Mouse (Mus musculus) embryo, embryonic 9.5 days (tissue): ENCODE results near the gene Raver2.

ENCODE experiments used
- DNase-seq: peaks from one replicate; pipeline ENCODE4 v3.0.0-alpha.2; 2017; ENCODE audit errors: extremely low spot score

The Raver2 gene

DNA sequence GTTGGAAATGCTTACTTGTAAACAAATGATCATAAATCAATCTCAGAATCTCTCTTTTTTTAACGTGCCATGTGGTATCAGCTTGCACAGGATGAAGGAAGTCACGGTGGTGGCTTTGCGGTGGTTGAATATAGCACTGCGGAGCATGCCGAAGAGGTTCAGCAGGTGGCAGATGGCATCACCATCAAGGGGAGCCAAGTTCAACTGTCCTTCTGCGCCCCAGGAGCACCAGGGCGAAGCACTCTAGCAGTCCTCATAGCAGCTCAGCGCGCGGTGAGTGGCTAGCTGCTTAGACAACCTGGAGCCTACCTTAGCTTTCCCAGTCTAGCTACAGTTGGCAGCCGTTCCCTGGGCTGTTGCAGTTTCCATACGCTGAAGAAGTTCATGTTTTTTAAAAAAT is 38.3 kb downstream of the Raver2 start:
- no peak for DNase-seq

DNA sequence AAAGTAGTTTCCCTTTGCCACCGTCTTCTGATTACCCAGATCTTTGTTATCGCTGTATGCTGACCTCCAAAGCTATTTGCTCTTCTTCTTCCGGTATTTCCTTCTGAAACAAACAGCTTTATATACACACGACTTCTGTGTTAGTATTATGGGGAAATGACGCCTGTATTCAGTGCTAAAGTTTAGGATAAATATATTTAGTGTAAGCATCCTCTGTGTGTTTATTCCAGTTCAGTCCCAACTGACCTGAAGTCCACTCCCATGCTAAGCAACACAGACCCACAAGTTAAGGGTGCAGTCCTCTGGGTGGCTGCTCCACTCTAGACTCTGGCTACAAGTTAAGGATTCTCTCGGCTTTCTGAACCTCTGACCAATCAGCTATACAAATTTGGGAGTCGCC is 52.2 kb downstream of the Raver2 start:
- DNase-seq = no peak

DNA sequence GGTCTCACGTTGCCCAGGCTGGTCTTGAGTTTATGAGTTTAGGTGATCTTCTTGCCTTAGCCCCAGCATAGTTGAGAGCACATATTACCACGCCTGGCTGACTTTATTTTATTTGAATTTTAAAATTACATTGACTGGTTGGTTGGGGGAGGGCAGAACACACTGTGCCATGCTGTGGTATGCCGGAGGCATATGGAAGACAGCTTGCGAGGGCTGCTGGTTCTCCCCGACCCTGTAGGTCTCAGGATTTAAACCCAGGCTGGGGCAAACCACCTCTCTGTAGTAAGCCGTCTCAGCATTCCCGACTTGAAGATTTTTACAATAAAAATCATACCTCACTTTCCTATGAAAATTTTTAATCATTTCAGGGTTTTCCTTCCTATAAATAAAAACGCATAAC is 66.2 kb downstream of the Raver2 start:
- no peak for DNase-seq

DNA sequence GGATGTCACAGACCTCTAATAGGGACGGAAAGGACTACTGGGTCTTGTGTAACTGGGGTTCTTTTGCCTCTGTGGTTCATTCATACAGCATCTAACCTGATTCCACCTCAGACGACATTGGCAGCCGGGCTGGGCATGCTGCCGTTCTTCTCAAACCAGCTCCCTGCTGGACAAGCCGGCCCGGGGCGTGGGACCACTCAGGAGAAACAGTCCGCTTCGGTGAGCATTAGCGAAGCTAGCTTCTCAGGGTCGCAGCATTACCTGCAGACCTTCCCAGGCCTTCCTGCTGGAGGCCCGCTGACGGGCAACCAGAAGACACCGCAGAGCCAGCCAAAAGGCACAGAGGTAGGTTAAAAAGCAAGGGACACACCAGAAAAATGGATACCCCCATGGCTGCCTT is 67.1 kb downstream of the Raver2 start:
- DNase-seq = no peak

DNA sequence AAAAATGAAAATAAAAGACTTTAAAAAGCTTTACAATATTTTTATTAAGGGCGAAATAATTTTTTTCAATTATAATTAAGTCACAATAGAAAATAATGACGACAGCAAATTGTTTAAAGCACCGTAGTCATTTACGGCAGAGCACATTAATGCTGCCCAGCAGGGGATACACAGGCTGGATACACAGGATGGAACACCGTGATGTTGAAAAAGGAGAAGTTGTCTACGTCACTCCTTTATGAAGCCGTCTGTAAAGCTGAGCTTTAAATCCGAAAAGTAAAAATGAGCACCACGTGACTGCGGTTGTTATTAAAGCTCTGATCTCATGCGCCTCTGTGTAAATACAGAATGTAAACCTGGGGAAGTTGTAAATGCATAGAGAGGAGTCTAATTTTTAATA is 69.2 kb downstream of the Raver2 start:
- no peak for DNase-seq

DNA sequence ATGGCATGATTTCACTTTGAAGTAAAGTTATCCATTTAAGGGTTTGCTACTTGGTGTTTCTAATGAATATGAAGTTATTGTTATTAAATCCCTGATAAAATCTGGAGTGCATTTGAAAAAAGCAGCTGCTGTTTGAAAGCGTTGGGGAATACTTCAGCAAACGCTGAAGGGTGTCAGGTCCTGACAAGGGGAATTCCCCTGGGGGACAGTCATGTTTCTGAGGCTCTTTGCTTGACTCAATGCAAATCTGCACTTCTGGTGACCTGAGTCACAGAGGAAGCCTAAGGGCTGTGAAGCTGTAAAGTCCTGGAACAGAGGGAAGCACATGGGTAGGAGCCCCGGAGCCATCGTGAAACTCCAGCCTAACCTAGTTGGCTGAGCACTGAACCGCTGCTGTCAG is 73.0 kb downstream of the Raver2 start:
- no peak for DNase-seq

DNA sequence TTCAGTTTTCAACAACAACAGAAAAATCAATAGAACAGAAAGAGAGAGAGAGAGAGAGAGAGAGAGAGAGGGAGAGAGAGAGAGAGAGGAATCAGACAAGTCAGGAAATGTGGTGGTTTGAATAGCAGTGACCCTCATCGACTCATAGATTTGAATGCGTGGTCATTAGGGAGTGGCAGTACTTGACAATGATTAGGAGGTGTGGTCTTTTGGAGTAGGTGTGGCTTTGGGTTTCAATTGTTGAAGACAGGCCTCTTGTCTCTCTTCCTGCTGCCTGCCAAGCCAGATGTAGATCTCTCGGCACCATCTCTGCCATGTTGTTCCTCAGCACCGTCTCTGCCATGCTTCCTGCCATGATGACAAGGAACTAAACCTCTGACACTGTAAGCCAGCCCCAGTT is 75.1 kb downstream of the Raver2 start:
- no peak for DNase-seq

DNA sequence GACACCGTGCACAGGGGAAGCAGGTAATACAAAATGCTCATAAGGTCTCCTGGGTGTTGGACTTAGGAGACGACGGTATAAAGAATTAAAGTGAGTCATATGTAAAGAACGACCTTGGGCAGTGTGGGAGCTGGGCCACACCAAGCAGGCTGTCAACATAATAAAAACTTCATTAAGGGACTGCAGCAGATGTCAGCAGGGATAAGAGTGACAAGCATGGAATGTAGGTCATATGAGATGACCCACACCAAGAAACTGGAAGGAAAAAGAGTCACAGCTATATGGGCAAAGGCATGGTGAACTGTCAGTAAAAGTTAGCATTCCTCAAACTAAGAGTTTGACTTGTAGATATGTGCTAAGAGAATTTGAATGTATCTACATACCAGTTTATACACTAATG is 75.6 kb downstream of the Raver2 start:
- DNase-seq = no peak

DNA sequence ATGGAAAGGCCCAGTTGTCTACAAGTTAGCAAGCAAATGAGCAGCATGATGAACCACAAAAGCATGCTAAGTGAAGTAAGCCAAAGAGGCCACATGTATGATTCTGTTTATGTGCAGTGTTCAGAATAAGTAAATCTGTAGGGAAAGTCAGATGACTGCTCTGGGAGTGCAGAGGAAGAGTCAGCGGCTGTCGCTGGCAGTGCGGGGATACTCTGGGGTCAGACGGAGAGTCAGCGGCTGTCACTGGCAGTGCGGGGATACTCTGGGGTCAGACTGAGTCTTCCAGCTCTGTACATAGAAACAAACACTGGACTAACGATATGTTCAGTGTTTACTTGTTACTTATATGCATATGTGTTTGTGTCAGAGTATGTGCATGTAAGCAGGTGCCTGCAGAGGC is 76.0 kb downstream of the Raver2 start:
- no peak for DNase-seq

DNA sequence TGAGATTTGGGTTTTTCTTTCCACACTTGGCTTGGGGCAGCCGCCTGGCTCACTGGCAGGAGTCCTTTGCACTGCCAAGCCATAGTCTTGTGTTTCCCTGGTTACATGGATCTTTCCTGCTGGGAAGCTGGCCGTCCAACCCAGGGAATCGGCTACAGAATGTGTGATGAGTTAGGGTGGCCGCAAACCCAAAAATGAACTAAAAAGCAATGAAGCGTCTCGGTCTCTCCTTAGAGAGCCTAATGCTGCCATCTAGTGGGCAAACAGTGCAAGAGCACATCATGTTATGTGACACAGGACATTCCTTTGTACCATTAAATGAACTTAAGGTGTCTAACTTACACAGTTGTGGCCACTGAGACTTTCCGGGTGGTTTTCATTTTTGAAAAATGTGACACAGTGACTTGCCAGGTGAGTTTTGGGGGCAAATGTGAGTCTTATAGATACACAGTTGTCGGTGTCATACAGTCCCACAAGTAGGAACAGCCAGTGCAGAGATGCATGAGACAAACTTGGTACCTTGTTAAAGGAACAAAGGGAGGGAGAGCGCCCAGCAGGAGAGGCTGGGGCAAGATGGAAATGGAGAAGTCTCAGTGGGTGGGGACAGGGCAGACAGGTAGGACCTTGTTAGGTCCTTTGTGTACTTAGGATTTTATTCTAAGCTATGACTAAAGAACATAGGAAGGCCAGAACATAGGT is 77.4 kb downstream of the Raver2 start:
- DNase-seq = peak; percentile 73

DNA sequence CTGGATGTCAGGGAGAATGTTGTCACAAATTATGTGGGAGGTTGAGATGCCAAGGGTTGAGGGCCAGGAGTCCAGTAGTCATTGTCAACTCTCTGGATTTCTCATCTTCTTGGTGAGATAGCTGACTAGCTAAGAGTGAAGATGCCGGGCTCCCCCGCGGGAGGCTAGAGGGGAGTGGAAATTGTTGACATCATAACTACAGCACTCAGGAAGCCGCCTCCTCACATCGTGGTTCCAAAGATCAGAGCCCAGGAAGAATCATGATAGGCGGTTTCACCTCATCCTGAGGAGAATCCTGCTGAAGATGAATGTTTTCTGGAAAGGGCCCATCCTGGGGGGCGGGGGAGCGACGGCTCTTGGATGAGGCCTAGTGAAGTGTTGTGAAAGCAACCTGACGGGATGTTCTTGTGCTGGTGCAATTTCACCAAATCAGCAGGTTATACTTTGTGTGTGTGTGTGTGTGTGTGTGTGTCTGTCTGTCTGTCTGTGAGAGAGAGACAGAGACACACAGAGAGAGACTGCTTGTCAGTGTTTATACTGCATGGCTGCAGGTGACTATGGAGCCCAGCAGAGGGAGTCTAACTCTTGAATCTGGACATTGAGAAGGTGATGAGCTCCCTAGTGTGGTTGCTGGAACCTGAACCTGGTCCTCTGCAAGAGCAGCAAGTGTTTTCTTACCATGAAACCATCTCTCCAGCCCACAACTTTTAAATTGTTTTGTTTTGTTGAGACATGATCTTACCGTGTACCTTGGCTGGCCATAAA is 78.3 kb downstream of the Raver2 start:
- DNase-seq = no peak

DNA sequence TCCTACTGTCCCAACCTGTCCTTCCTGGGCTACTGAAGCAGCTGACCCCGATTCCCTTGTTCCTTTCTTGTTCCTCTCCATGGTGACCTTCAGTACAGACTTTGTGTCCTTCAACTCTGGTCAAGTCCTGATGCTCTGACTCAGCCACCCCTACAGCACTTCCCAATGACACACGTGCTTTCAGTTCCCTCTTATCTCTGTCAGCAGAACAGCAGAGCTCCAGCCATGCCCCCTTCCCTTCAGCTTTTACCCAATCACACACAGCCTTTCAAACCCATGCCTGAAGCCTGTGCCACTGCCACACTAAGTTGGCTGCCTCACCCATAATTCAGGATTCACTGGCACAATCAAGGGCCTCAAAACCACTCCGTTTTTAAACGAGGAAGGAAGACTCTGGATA is 86.8 kb downstream of the Raver2 start:
- DNase-seq = no peak

DNA sequence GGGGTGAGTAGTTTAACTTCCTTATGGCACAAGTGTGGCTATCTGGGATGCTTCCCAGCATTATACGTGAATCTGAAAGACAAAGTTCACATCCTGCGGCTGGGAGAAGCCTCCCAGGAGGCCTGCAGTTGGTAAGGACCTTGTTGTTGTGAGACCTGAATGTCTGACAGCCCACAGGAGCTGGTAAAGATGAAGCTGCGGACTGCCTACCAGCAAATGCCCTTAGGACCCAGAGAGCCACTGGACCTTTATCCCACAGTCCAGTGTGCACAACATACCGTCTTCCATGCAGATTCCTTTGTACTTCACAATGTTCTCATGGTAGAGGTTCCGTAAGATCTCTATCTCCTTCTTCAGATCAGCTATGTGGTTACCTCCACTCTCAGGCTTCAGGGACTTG is 88.7 kb downstream of the Raver2 start:
- no peak for DNase-seq

DNA sequence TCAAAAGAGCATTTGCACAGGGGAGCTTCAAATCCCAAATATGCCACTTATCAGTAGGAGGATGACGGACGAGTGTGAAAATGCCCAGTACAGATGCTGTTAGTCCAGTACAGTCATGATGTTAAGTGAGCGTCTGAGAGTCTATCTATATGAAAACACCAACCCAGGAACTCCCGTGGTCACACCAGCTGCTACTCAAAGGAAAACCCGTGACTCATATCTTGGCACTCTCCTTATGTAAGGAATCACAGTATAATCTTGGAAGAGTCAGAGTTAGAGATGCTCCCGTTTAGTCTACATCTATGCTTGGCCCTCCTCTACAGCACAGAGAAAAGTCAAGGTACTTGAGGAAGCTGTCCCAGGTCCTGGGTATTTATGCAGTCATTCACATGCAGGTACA is 89.5 kb downstream of the Raver2 start:
- no peak for DNase-seq

DNA sequence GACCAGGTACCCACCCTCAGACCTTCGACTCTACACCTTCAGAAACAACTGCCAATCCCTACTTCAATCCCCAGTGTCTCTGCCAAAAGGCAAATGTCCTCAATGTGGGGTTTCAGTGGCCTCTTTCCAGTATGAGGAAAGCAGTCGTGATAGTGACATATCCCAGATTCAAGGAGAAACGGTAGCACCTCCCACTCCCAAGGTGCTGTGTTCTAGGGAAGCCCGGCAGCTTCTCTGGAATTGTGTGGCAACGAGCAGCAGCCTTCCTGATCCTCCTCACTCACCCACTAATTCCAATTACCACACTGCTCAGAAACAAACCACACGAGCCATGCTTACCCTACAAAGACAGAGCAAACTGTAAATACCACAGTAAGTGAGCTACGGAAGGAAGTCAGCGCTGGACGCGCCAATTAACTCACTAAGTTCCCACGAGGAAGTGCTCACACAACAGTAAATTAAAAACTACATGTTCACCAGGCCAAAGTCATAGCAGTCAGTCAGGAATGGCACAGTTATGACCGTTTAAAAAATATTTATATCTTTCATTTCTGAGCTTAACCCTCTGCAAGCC is 90.5 kb downstream of the Raver2 start:
- DNase-seq = no peak

DNA sequence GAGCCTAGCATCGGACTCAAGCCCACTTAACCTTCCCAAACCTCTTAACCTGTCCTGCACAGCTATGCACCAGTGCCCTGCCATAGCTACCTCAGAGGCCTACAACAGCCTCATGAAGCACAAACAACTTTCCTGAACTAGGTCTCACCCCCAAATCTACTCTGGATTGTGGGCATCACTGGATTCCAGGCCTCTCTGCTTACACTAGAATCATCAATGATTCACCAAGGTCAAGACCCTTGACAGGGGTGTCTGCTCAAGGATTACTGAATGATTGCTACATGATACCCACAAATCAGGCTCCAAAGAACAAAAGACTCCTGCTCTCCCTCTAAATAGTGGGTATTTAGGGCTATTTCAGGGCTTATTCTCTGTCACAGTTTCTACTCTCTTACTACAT is 92.0 kb downstream of the Raver2 start:
- DNase-seq = no peak

DNA sequence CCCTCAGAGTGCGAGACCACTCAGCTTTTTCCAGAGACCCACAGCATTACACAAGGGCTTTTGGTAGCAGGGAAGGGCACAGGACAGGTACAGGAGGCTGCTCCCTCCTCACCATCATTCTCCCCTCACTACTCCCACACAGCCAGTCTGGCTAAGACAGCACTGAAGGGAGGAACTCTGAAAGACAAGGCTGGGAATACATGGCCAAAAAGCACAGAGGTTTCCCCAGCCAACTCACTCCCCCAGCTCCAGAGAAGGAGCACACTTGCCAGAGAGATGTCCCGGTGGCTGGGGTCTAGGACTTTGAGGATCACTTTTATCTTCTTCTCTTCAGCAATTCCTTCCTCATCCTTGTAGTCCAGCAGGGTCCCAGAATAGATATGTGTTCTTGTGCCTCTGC is 95.4 kb downstream of the Raver2 start:
- DNase-seq = no peak

DNA sequence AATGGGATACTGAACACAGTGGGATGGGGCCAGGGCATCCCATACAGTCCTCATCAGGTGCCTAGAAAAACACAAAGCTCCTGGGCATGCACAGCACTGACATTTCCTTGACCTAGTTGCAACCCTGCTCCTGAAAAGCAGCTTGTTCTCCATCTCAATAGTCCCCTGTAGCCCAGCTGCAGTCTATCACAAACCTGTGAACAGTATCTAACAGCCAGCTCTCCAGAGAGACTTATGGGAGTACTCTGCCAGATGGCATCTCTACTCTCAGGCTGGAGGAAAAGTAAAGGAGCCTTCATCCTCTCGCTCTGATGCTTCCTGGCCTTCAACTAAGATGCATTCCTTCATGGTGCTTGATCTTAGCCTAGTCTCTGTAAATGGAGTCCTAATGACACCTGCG is 95.9 kb downstream of the Raver2 start:
- no peak for DNase-seq

DNA sequence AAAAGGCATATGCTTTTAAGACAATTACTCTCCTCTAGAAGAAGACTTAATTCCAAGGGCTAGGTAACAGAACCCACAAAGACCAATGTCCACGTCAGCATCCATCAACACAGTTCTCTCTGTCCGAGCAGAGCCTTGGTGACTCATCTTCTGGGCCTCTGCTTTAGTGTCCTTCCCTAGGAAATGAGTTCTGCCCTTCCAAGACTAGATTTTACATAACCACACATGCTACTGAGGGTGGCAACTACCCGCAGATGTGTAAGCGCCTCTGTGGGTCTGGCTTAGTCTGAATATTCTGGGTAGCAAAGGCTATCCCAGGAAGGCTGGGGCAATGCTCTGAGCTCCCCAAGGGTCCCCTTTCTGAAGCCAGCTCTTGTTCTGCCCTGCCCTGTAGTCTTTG is 97.0 kb downstream of the Raver2 start:
- no peak for DNase-seq

DNA sequence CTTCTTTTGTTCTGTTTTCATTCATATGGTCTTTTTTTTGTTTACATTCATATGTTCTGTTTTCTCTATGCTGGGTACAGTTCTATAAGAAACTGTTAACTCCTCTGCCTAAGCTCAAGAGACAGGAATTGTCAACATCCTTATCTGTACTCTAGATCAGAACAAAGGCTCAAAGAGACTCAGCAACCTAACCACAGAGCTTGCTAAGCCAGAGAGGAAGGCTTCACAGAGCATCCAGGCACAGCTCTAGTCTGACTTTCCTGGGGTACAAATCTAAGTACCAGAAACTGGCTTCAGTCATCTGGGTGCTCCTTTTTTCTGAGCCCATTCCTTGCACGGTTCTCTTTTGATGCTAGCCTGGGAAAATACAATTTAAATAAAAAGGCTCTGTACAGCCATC is 99.0 kb downstream of the Raver2 start:
- no peak for DNase-seq

DNA sequence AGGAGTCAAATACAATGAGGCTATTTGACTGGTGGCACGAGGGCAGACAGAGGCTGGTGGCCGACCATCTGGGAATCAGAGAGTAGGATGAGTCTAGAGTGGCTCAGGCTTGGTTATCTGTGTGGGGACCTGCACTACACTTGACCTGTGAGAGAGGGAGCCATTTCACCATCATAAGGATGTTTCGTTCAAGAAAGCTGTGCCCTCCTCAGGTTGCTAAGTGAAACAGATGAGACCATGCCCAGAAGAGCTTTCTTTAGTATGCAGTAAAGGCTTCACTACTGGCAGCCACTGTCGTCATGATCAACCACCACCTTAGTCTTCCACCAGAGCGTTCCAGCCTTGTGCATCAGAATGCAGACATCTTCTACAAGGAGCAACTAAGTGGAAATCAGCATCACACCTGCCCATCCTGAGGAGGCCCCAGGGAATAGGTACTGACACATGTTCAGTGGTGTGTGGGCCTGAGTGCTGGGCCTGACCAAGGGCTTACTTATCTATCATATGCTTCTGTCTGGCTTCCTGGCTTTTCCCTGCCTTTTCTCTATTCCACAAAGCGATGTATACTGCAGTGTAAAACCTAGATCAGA is 99.5 kb downstream of the Raver2 start:
- peak; percentile 26 for DNase-seq

DNA sequence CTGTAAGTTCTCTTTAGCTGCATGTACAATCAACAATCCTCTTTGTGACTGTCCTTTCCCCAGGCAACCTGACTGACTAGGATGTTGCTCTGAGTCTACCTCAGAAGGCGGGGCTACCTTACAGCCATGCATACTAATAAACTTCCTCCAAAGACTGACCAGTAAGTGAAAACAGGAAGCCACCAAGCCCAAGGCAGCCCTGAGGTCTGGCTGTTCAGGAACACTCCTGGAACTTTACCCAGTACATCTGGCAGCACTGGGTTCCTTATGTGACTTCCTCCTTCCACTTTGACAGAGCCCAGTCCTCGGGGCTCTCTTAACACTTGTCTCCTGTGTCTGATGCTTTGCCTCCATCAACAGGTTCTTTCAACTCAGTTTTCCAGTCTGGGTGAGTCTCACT is 104.0 kb downstream of the Raver2 start:
- DNase-seq = no peak
